Mouse (Mus musculus): ENCODE results near the gene Zfp574. TPM values are rescaled to one million over a fixed set of nuclear protein-coding genes. Genes with fewer than 3 reads are reported as not detected.

Zfp574 gene
- polyA plus RNA-seq, 1 experiment from 2014 or later = 9.7 TPM

- H3K27me3 ChIP-seq = no peaks in the 10 kb centered on the region
- peaks cover 21% of the 10 kb centered on the region; the same call in 1 of the 2 replicates for H3K36me3 ChIP-seq
- WGBS (ENCODE audit: insufficient replicate concordance) = 68% methylated on average over 3 of the region's 3 CpGs
- H3K4me3 ChIP-seq (replicated peaks) = no peak overlapping the region
- no peaks in the 10 kb centered on the region for H3K9me3 ChIP-seq (replicated peaks)
- peak; percentile 64 for ATAC-seq (ENCODE audit: low read depth)
- no peak for DNase-seq
- H3K9ac ChIP-seq = no peak overlapping the region
- H3K4me1 ChIP-seq (replicated peaks) = no peaks in the 10 kb centered on the region
- H3K27ac ChIP-seq = peak overlapping the region; percentile 47
- H3K4me2 ChIP-seq = no peak overlapping the region
These were observed 19.8 kb upstream of the Zfp574 start for GRCm38 (mm10) chr7:25052587-25052986.

GRCm38 (mm10) chr7:25056951-25057350 lies 15.4 kb upstream of the Zfp574 start:
- H3K4me2 ChIP-seq = no peak overlapping the region
- no peak overlapping the region for H3K27ac ChIP-seq
- peaks cover 40% of the 10 kb centered on the region for H3K36me3 ChIP-seq
- no peaks in the 10 kb centered on the region for H3K4me1 ChIP-seq (replicated peaks)
- WGBS (ENCODE audit: insufficient replicate concordance) = 61% methylated on average over 4 of the region's 4 CpGs
- no peak overlapping the region for H3K4me3 ChIP-seq (replicated peaks)
- H3K9me3 ChIP-seq (replicated peaks) = no peaks in the 10 kb centered on the region
- DNase-seq = no peak
- no peak for ATAC-seq (ENCODE audit: low read depth)
- H3K9ac ChIP-seq = no peak overlapping the region
- H3K27me3 ChIP-seq = no peaks in the 10 kb centered on the region

- Histone ChIP-seq H3K4me2 (no peak overlapping the region), H3K27ac (no peak overlapping the region), H3K27me3 (no peaks in the 10 kb centered on the region), H3K9ac (no peak overlapping the region), H3K36me3 (peaks cover 42% of the 10 kb centered on the region), H3K9me3 (replicated peaks) (no peaks in the 10 kb centered on the region), H3K4me1 (replicated peaks) (no peaks in the 10 kb centered on the region), H3K4me3 (replicated peaks) (no peak overlapping the region)
- WGBS (ENCODE audit: insufficient replicate concordance) = 73% methylated on average over 5 of the region's 5 CpGs
- no peak for DNase-seq
- no peak for ATAC-seq (ENCODE audit: low read depth)
These were observed 14.5 kb upstream of the Zfp574 start for GRCm38 (mm10) chr7:25057888-25058287.

GRCm38 (mm10) chr7:25058394-25058793 lies 14.0 kb upstream of the Zfp574 start:
- WGBS (ENCODE audit: insufficient replicate concordance) = 73% methylated on average over 8 of the region's 8 CpGs
- peaks cover 46% of the 10 kb centered on the region for H3K36me3 ChIP-seq
- H3K27me3 ChIP-seq = no peaks in the 10 kb centered on the region
- H3K4me2 ChIP-seq = no peak overlapping the region
- no peak overlapping the region for H3K27ac ChIP-seq
- no peaks in the 10 kb centered on the region for H3K9me3 ChIP-seq (replicated peaks)
- H3K9ac ChIP-seq = no peak overlapping the region
- H3K4me3 ChIP-seq (replicated peaks) = no peak overlapping the region
- DNase-seq (no peak), ATAC-seq (ENCODE audit: low read depth) (no peak)
- no peaks in the 10 kb centered on the region for H3K4me1 ChIP-seq (replicated peaks)

GRCm38 (mm10) chr7:25058836-25059235 lies 13.5 kb upstream of the Zfp574 start:
- H3K9ac ChIP-seq = no peak overlapping the region
- H3K27me3 ChIP-seq = no peaks in the 10 kb centered on the region
- H3K9me3 ChIP-seq (replicated peaks) = no peaks in the 10 kb centered on the region
- H3K4me1 ChIP-seq (replicated peaks) = no peaks in the 10 kb centered on the region
- 80% methylated on average over 14 of the region's 14 CpGs for WGBS (ENCODE audit: insufficient replicate concordance)
- DNase-seq (no peak), ATAC-seq (ENCODE audit: low read depth) (no peak)
- no peak overlapping the region for H3K4me2 ChIP-seq
- no peak overlapping the region for H3K27ac ChIP-seq
- H3K36me3 ChIP-seq = peaks cover 48% of the 10 kb centered on the region
- no peak overlapping the region for H3K4me3 ChIP-seq (replicated peaks)

GRCm38 (mm10) chr7:25063346-25063745 lies 9.0 kb upstream of the Zfp574 start:
- Histone ChIP-seq H3K4me1 (replicated peaks) (0 out of 2 replicates have a peak, but pooled peaks cover 2% of the 10 kb centered on the region), H3K9ac (no peak overlapping the region), H3K27ac (no peak overlapping the region), H3K27me3 (no peaks in the 10 kb centered on the region), H3K4me2 (no peak overlapping the region), H3K9me3 (replicated peaks) (no peaks in the 10 kb centered on the region), H3K4me3 (replicated peaks) (no peak overlapping the region), H3K36me3 (peaks cover 34% of the 10 kb centered on the region)
- ATAC-seq (ENCODE audit: low read depth) (no peak), DNase-seq (no peak)
- 60% methylated on average over 6 of the region's 6 CpGs for WGBS (ENCODE audit: insufficient replicate concordance)

- 42% methylated on average over 8 of the region's 8 CpGs for WGBS (ENCODE audit: insufficient replicate concordance)
- H3K4me3 ChIP-seq (replicated peaks) = no peak overlapping the region
- H3K4me1 ChIP-seq (replicated peaks) = 0 out of 2 replicates have a peak, but pooled peaks cover 2% of the 10 kb centered on the region
- no peak overlapping the region for H3K4me2 ChIP-seq
- no peak overlapping the region for H3K27ac ChIP-seq
- H3K27me3 ChIP-seq = no peaks in the 10 kb centered on the region
- no peak for DNase-seq
- H3K9me3 ChIP-seq (replicated peaks) = no peaks in the 10 kb centered on the region
- no peak overlapping the region for H3K9ac ChIP-seq
- peaks cover 34% of the 10 kb centered on the region for H3K36me3 ChIP-seq
- no peak for ATAC-seq (ENCODE audit: low read depth)
These were observed 8.5 kb upstream of the Zfp574 start for GRCm38 (mm10) chr7:25063900-25064299.

- no peak for ATAC-seq (ENCODE audit: low read depth)
- no peak overlapping the region for H3K4me2 ChIP-seq
- H3K36me3 ChIP-seq = peaks cover 19% of the 10 kb centered on the region; the same call in 1 of the 2 replicates
These were observed 5.0 kb upstream of the Zfp574 start for GRCm38 (mm10) chr7:25067338-25067737.

GRCm38 (mm10) chr7:25067909-25068656 lies 4.3 kb upstream of the Zfp574 start:
- WGBS (ENCODE audit: insufficient replicate concordance) = 83% methylated on average over 22 of the region's 22 CpGs
- H3K27ac ChIP-seq = no peak overlapping the region

More at GRCm38 (mm10) chr7:25067338-25067737, 5.0 kb upstream of the Zfp574 start:
- H3K9me3 ChIP-seq (replicated peaks) = no peaks in the 10 kb centered on the region
- no peak for DNase-seq
- no peak overlapping the region for H3K27ac ChIP-seq
- no peak overlapping the region for H3K4me3 ChIP-seq (replicated peaks)
- H3K4me1 ChIP-seq (replicated peaks) = peaks cover 19% of the 10 kb centered on the region
- 78% methylated on average over 7 of the region's 7 CpGs for WGBS (ENCODE audit: insufficient replicate concordance)
- 0 out of 2 replicates have a peak, but pooled peaks cover 5% of the 10 kb centered on the region for H3K27me3 ChIP-seq
- H3K9ac ChIP-seq = no peak overlapping the region

GRCm38 (mm10) chr7:25068724-25069123 lies 3.6 kb upstream of the Zfp574 start:
- ATAC-seq (ENCODE audit: low read depth) (no peak), DNase-seq (no peak)
- H3K4me1 ChIP-seq (replicated peaks) = peaks cover 32% of the 10 kb centered on the region
- 0 out of 2 replicates have a peak, but pooled peaks cover 5% of the 10 kb centered on the region for H3K27me3 ChIP-seq
- peaks cover 11% of the 10 kb centered on the region; the same call in 1 of the 2 replicates for H3K36me3 ChIP-seq
- 42% methylated on average over 2 of the region's 2 CpGs for WGBS (ENCODE audit: insufficient replicate concordance)
- no peak overlapping the region for H3K4me2 ChIP-seq
- H3K27ac ChIP-seq = no peak overlapping the region
- H3K9me3 ChIP-seq (replicated peaks) = no peaks in the 10 kb centered on the region
- H3K9ac ChIP-seq = no peak overlapping the region
- no peak overlapping the region for H3K4me3 ChIP-seq (replicated peaks)

More at GRCm38 (mm10) chr7:25067909-25068656, 4.3 kb upstream of the Zfp574 start:
- Histone ChIP-seq H3K27me3 (0 out of 2 replicates have a peak, but pooled peaks cover 5% of the 10 kb centered on the region), H3K36me3 (peaks cover 15% of the 10 kb centered on the region; the same call in 1 of the 2 replicates), H3K4me2 (no peak overlapping the region), H3K4me3 (replicated peaks) (no peak overlapping the region), H3K9ac (no peak overlapping the region), H3K4me1 (replicated peaks) (peaks cover 26% of the 10 kb centered on the region), H3K9me3 (replicated peaks) (no peaks in the 10 kb centered on the region)
- ATAC-seq (ENCODE audit: low read depth) (no peak), DNase-seq (no peak)

GRCm38 (mm10) chr7:25072716-25073390 lies 486 bp downstream of the Zfp574 start:
- Histone ChIP-seq H3K4me2 (peak overlapping the region; percentile 89), H3K9ac (peak overlapping the region; percentile 75), H3K27me3 (0 out of 2 replicates have a peak, but pooled peaks cover 5% of the 10 kb centered on the region), H3K9me3 (replicated peaks) (no peaks in the 10 kb centered on the region), H3K4me3 (replicated peaks) (peak overlapping the region; percentile 60), H3K36me3 (peaks cover 4% of the 10 kb centered on the region; the same call in 1 of the 2 replicates), H3K4me1 (replicated peaks) (peaks cover 60% of the 10 kb centered on the region), H3K27ac (peak overlapping the region; percentile 59)
- 1% methylated on average over 32 of the region's 33 CpGs for WGBS (ENCODE audit: insufficient replicate concordance)
- ATAC-seq (ENCODE audit: low read depth) (no peak), DNase-seq (peak; percentile 35)
